Mouse (Mus musculus) adrenal gland, adult (tissue): ENCODE measurements around the gene Kcna10.

Experiments
- DNase-seq, 2 experiments: peaks; one replicate each; pipeline ENCODE4 v3.0.0; 2022 to 2023; ENCODE audit warnings: low spot score in 1 of 2; ENCODE audit not compliant: inconsistent age in 2 of 2

The Kcna10 gene

DNA sequence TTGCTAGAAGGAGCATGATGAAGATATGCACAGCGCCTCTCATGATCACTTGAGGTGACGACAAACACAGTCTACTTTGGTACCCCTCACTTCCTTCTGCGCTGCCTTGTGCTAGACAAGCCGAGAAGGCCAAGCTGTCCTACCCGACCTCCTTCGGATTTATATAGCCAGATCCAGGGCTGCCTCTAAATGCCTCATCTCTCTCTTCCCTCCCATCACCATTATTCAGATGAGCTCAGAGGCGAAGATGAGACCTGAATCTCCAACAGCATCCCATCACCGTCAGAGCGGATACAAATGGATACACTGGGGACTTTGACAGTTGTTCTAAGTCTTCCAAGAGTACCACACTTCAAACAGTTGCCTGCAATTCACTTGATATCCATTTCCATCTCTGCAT, 56.8 kb downstream of the Kcna10 start, which contains the start of gene Prok1:
Gene Prok1, minus strand, starts transcription at position 101 of the 400 bp plus-strand sequence.
- no peak for DNase-seq

GRCm38 (mm10) chr3:107241389-107242094, 58.7 kb downstream of the Kcna10 start:
- DNase-seq = no peak
